Mouse (Mus musculus): ENCODE results near the gene Plaur.

Plaur gene

GRCm38 (mm10) chr7:24446697-24447340, 15.5 kb upstream of the Plaur start:
- peak; percentile 76 for DNase-seq

GRCm38 (mm10) chr7:24448782-24449517, 13.3 kb upstream of the Plaur start:
- DNase-seq = peak; percentile 53

- no peak for DNase-seq
These were observed 11.7 kb upstream of the Plaur start for GRCm38 (mm10) chr7:24450585-24451017.

- DNase-seq = peak; percentile 41
These were observed 10.4 kb upstream of the Plaur start, which contains the start of gene Irgc1 for GRCm38 (mm10) chr7:24451855-24452311. Irgc1 (minus strand) TSS chr7:24452297.

GRCm38 (mm10) chr7:24454199-24454598, 8.1 kb upstream of the Plaur start:
- DNase-seq = no peak

- DNase-seq = no peak
These were observed 6.6 kb upstream of the Plaur start for GRCm38 (mm10) chr7:24455726-24456125.

GRCm38 (mm10) chr7:24457726-24458370, 4.4 kb upstream of the Plaur start:
- DNase-seq = no peak

- DNase-seq = no peak
These were observed 2.8 kb upstream of the Plaur start for GRCm38 (mm10) chr7:24459440-24459839.

- no peak for DNase-seq
These were observed 2.4 kb upstream of the Plaur start for GRCm38 (mm10) chr7:24459843-24460242.

- no peak for DNase-seq
These were observed 770 bp upstream of the Plaur start for GRCm38 (mm10) chr7:24461376-24462051.

GRCm38 (mm10) chr7:24466835-24467234, 4.6 kb downstream of the Plaur start:
- no peak for DNase-seq

GRCm38 (mm10) chr7:24467886-24468285, 5.6 kb downstream of the Plaur start:
- DNase-seq = no peak

GRCm38 (mm10) chr7:24469126-24469525, 6.8 kb downstream of the Plaur start:
- no peak for DNase-seq

GRCm38 (mm10) chr7:24470356-24470755, 8.1 kb downstream of the Plaur start:
- DNase-seq = no peak

GRCm38 (mm10) chr7:24472442-24472841, 10.2 kb downstream of the Plaur start:
- no peak for DNase-seq

- DNase-seq = no peak
These were observed 10.7 kb downstream of the Plaur start for GRCm38 (mm10) chr7:24472937-24473336.

- DNase-seq = peak; percentile 81
These were observed 11.7 kb downstream of the Plaur start for GRCm38 (mm10) chr7:24473913-24474529.

- DNase-seq = no peak
These were observed 12.7 kb downstream of the Plaur start for GRCm38 (mm10) chr7:24474811-24475506.

GRCm38 (mm10) chr7:24476338-24476737, 14.1 kb downstream of the Plaur start:
- DNase-seq = no peak

GRCm38 (mm10) chr7:24476856-24477255, 14.6 kb downstream of the Plaur start:
- DNase-seq = peak; percentile 56

- DNase-seq = no peak
These were observed 16.6 kb downstream of the Plaur start for GRCm38 (mm10) chr7:24478911-24479310.

GRCm38 (mm10) chr7:24479685-24480084, 17.4 kb downstream of the Plaur start:
- DNase-seq = no peak
